Mouse (Mus musculus) heart, embryonic 15.5 days (tissue): ENCODE measurements around the gene Ccl1. TPM values are rescaled to one million over a fixed set of nuclear protein-coding genes. Genes with fewer than 3 reads are reported as not detected.

ENCODE experiments used
- polyA plus RNA-seq: library from polyadenylated mRNA; unstranded; fragments of >200 nt; fragmentation: Nextera tagmentation; extraction: Ambion mirVana; gene quantifications from 2 replicates; pipeline ENCODE4 v1.2.1, GENCODE M21; 2015

The Ccl1 gene
- polyA plus RNA-seq, 1 experiment from 2014 or later, result not detected

Other genes starting within 250 kb of the Ccl1 start
- gene Ccl11, start 247.9 kb downstream of the Ccl1 start, polyA plus RNA-seq, result 2.2 and 5.8 TPM in 2 replicates
- gene Ccl12, start 203.8 kb downstream of the Ccl1 start, polyA plus RNA-seq, result 2.2 and 2.5 TPM in 2 replicates
- not detected in 2 replicates for gene Ccl8, start 190.5 kb downstream of the Ccl1 start, polyA plus RNA-seq
- 0.06 and 0.22 TPM in 2 replicates for gene Tmem132e, start 83.2 kb upstream of the Ccl1 start, polyA plus RNA-seq